Mouse (Mus musculus) heart, embryonic 15.5 days (tissue): Measurements from ENCODE around the gene Zfp819. TPM values are rescaled to one million over a fixed set of nuclear protein-coding genes. Genes with fewer than 3 reads are reported as not detected.
"Not testable (repeated sequence)": the region's sequence is repeated elsewhere in the genome, so short reads cannot be mapped to it uniquely, and the experiment has no call there.

ENCODE experiments used
- ATAC-seq: fragments of 200-750 bp; cut with Nextera tagmentation; replicated peaks from 2 replicates; pipeline ENCODE4 v1.8.0; 2017; ENCODE audit warnings: low read depth, moderate TSS enrichment; ENCODE audit not compliant: insufficient number of reproducible peaks, insufficient read depth, low FRiP score
- H3K27ac ChIP-seq: fragments of 300-500 bp; sonication (generic); 2 replicates; pipeline ENCODE4 v1.5.1; 2015; ENCODE audit warnings: mild to moderate bottlenecking, inconsistent platforms
- H3K27me3 ChIP-seq: fragments of 300-500 bp; sonication (generic); 2 replicates; pipeline ENCODE4 v1.6.1; 2015; ENCODE audit warnings: inconsistent platforms
- H3K36me3 ChIP-seq: fragments of 300-500 bp; sonication (generic); 2 replicates; pipeline ENCODE4 v1.6.1; 2015; ENCODE audit warnings: mild to moderate bottlenecking, inconsistent platforms
- H3K4me1 ChIP-seq: fragments of 300-500 bp; sonication (generic); replicated peaks from 2 replicates; pipeline ENCODE4 v1.6.1; 2015; ENCODE audit warnings: inconsistent platforms
- H3K4me2 ChIP-seq: fragments of 300-500 bp; sonication (generic); 2 replicates; pipeline ENCODE4 v1.6.1; 2015; ENCODE audit warnings: inconsistent platforms, mild to moderate bottlenecking, moderate library complexity
- H3K4me3 ChIP-seq: fragments of 300-500 bp; sonication (generic); 2 replicates; pipeline ENCODE4 v1.5.1; 2015; ENCODE audit warnings: mild to moderate bottlenecking, inconsistent platforms
- H3K9ac ChIP-seq: fragments of 300-500 bp; sonication (generic); 2 replicates; pipeline ENCODE4 v1.6.1; 2015; ENCODE audit warnings: mild to moderate bottlenecking, inconsistent platforms
- H3K9me3 ChIP-seq: fragments of 300-500 bp; sonication (generic); replicated peaks from 2 replicates; pipeline ENCODE4 v1.6.1; 2016; ENCODE audit warnings: inconsistent platforms
- WGBS: fragments of 180-500 bp; shearing (Covaris S2); methylation state at CpG from one replicate; pipeline ENCODE4 v1.1.7; 2015; ENCODE audit warnings: mixed read lengths; 5-methylcytosine and 5-hydroxymethylcytosine counted together
- polyA plus RNA-seq: library from polyadenylated mRNA; unstranded; fragments of >200 nt; fragmentation: Nextera tagmentation; extraction: Ambion mirVana; gene quantifications from 2 replicates; pipeline ENCODE4 v1.2.1, GENCODE M21; 2015

The Zfp819 gene
- polyA plus RNA-seq, 1 experiment from 2014 or later = not detected

DNA sequence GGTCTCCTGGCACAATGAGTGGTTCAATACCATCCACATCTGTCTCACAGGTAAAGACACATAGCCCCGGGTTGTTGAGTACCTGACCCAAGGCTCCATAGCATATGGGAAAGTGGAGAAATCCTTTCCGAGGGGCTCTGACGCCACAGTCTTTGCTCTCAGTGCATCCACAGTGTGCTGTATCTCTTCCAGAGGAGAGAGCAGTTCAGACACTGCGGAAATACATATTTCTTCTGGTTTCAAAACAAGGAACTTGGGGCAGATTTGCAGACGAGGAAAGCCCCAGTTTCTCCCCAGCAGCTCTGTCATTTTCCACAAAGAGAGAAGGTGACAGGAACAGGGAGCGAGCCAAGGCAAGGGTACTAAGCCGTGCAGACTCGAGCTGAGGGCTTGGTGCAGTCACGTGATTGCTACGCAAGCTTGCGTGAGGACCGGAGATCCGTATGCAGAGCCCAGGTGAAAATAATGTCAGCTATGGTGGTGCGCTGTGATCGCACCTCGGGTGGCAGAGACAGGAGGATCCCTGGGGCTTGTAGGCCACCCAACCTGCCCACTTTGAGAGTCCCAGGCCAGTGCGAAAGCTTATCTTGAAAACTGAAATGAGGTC, 36.2 kb downstream of the Zfp819 start:
- WGBS = 66% methylated on average over 17 of the region's 17 CpGs
- no peaks in the 10 kb centered on the region for H3K9me3 ChIP-seq
- no peak overlapping the region for H3K9ac ChIP-seq
- no peak overlapping the region for H3K4me2 ChIP-seq
- no peak overlapping the region for H3K4me3 ChIP-seq
- H3K4me1 ChIP-seq = no peaks in the 10 kb centered on the region
- ATAC-seq = no peak
- H3K36me3 ChIP-seq = no peaks in the 10 kb centered on the region
- H3K27me3 ChIP-seq = no peaks in the 10 kb centered on the region
- no peak overlapping the region for H3K27ac ChIP-seq

- Histone ChIP-seq H3K9ac (no peak overlapping the region), H3K4me1 (no peaks in the 10 kb centered on the region), H3K27ac (no peak overlapping the region), H3K36me3 (no peaks in the 10 kb centered on the region), H3K4me2 (no peak overlapping the region), H3K9me3 (no peaks in the 10 kb centered on the region), H3K4me3 (no peak overlapping the region), H3K27me3 (no peaks in the 10 kb centered on the region)
- ATAC-seq = no peak
- 73% methylated on average over 6 of the region's 6 CpGs for WGBS
These were observed 45.7 kb downstream of the Zfp819 start for GRCm38 (mm10) chr7:43652683-43653082.

DNA sequence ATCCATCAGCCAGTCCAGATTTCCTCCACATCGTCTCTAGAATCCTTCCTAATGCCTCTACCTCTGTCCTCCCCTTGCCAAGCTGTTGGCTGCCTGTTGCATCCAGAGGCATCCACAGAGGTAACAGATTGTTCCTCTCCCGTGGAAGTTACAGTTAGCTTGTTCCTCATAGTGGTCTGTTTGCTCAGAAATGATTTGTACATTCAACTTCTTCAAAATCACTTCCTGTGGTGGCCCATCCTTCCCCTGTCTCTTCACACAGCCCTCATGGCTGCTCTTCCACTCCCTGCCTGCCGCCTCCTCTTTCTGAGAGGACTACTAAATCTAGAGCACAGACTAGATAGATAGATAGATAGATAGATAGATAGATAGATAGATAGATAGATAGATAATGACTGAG, 47.5 kb downstream of the Zfp819 start:
- Histone ChIP-seq H3K4me3 (no peak overlapping the region), H3K4me2 (no peak overlapping the region), H3K27ac (no peak overlapping the region), H3K4me1 (no peaks in the 10 kb centered on the region), H3K36me3 (no peaks in the 10 kb centered on the region), H3K9ac (no peak overlapping the region), H3K27me3 (no peaks in the 10 kb centered on the region; the same call in 1 of the 2 replicates), H3K9me3 (no peaks in the 10 kb centered on the region)
- ATAC-seq = no peak
- 59% methylated on average over 3 of the region's 3 CpGs for WGBS

GRCm38 (mm10) chr7:43656232-43656631, 49.3 kb downstream of the Zfp819 start:
- H3K9ac ChIP-seq = no peak overlapping the region
- no peak overlapping the region for H3K27ac ChIP-seq
- H3K4me3 ChIP-seq = no peak overlapping the region
- ATAC-seq = no peak
- 55% methylated on average over 6 of the region's 6 CpGs for WGBS
- no peaks in the 10 kb centered on the region for H3K9me3 ChIP-seq
- no peaks in the 10 kb centered on the region for H3K36me3 ChIP-seq
- no peaks in the 10 kb centered on the region; the same call in 1 of the 2 replicates for H3K27me3 ChIP-seq
- H3K4me1 ChIP-seq = no peaks in the 10 kb centered on the region
- H3K4me2 ChIP-seq = no peak overlapping the region

DNA sequence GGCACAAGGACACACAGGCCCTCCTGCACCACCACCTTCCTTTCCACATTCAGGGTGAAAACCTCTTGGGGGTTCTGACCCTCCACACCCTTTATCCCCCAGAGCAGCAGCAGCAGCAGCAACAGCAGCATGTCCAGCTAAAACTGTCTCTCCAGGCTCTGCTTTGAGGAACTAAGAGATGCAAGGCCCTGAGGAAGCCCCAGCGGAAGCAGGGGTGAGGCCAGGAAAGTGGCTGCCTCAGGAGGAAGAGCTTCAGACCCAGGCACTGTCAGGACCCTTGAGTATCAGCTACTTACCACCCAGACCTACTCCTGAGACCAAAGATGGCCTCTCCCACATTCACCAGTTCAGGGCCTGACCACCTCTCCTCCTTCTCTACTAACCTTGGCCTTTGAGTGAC, 53.0 kb downstream of the Zfp819 start, which contains the start of gene Siglece:
Gene Siglece (minus strand): TSS at position 160 of the 400 bp plus-strand sequence.
- H3K27me3 ChIP-seq = no peaks in the 10 kb centered on the region; the same call in 1 of the 2 replicates
- no peak within 1 kb of the TSS for H3K27ac ChIP-seq
- H3K9me3 ChIP-seq = no peaks in the 10 kb centered on the region
- 50% methylated on average over 1 of the region's 1 CpGs for WGBS
- no peak within 1 kb of the TSS for H3K4me3 ChIP-seq
- no peaks in the 10 kb centered on the region for H3K36me3 ChIP-seq
- no peak for ATAC-seq
- no peak within 1 kb of the TSS for H3K9ac ChIP-seq
- no peaks in the 10 kb centered on the region for H3K4me1 ChIP-seq
- H3K4me2 ChIP-seq = no peak within 1 kb of the TSS

DNA sequence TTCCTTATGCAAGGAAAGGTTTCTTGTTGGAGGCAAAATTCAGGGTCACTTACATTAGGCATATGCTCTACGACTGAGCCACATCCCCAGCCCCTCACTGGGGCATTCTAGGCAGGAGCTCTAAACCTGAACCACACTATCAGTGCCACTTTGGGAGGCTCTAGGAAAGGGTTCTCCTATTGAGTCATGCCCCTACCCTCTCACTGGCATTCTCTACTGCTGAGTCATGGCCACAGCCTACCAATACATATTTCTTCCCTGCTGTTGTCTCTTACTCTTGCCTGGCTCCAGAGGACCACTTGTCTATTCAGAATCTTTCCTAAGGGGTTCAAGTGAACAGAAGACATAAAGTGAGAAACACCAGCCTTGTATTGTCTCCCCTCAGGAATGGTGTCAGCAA, 55.8 kb downstream of the Zfp819 start:
- Histone ChIP-seq H3K9ac (no peak overlapping the region), H3K27ac (no peak overlapping the region), H3K27me3 (no peaks in the 10 kb centered on the region; the same call in 1 of the 2 replicates), H3K36me3 (no peaks in the 10 kb centered on the region), H3K4me3 (no peak overlapping the region), H3K9me3 (no peaks in the 10 kb centered on the region), H3K4me2 (no peak overlapping the region), H3K4me1 (no peaks in the 10 kb centered on the region)
- 79% methylated on average over 1 of the region's 1 CpGs for WGBS
- ATAC-seq = no peak

GRCm38 (mm10) chr7:43667221-43667620, 60.3 kb downstream of the Zfp819 start:
- not testable (repeated sequence) for H3K36me3 ChIP-seq, H3K4me1 ChIP-seq, H3K27ac ChIP-seq, H3K4me3 ChIP-seq, H3K27me3 ChIP-seq, ATAC-seq, H3K9ac ChIP-seq, H3K4me2 ChIP-seq, H3K9me3 ChIP-seq
- 73% methylated on average over 4 of the region's 4 CpGs for WGBS

Other genes starting within 250 kb of the Zfp819 start
- 0.06 and 0.46 TPM in 2 replicates for gene Siglecg, start 199.0 kb upstream of the Zfp819 start, polyA plus RNA-seq
- gene Lim2, start 179.5 kb upstream of the Zfp819 start, polyA plus RNA-seq = not detected in 2 replicates
- 1.6 and 18.8 TPM in 2 replicates for gene Nkg7, start 170.1 kb upstream of the Zfp819 start, polyA plus RNA-seq
- gene Cldnd2, start 166.4 kb upstream of the Zfp819 start, polyA plus RNA-seq = not detected in 2 replicates
- 631 and 668 TPM in 2 replicates for gene Etfb, start 163.1 kb upstream of the Zfp819 start, polyA plus RNA-seq
- 0.31 and 0.43 TPM in 2 replicates for gene Gm45233, start 163.0 kb upstream of the Zfp819 start, polyA plus RNA-seq
- 2.9 and 4.4 TPM in 2 replicates for gene Vsig10l, start 144.0 kb upstream of the Zfp819 start, polyA plus RNA-seq
- 0.28 TPM in 1 of 2 replicates, not detected in the other for gene Iglon5, start 117.1 kb upstream of the Zfp819 start, polyA plus RNA-seq
- not detected in 2 replicates for gene 4931406B18Rik, start 101.2 kb upstream of the Zfp819 start, polyA plus RNA-seq
- gene Cd33, start 62.7 kb upstream of the Zfp819 start, polyA plus RNA-seq = 0.49 and 1.1 TPM in 2 replicates
- 1.3 and 1.5 TPM in 2 replicates for gene Zfp658, start 44.9 kb upstream of the Zfp819 start, polyA plus RNA-seq
- gene Zfp719, start 27.6 kb upstream of the Zfp819 start, polyA plus RNA-seq = 6.0 and 7.9 TPM in 2 replicates
- gene Ceacam18, start 27.5 kb downstream of the Zfp819 start, polyA plus RNA-seq = not detected in 2 replicates
- 0.47 and 1.0 TPM in 2 replicates for gene Siglece, start 53.0 kb downstream of the Zfp819 start, polyA plus RNA-seq
- gene Ctu1, start 64.8 kb downstream of the Zfp819 start, polyA plus RNA-seq = 4.9 and 8.7 TPM in 2 replicates
- not detected in 2 replicates for gene Klk14, start 83.2 kb downstream of the Zfp819 start, polyA plus RNA-seq
- gene Klk13, start 105.4 kb downstream of the Zfp819 start, polyA plus RNA-seq = 0.19 and 0.34 TPM in 2 replicates
- gene Klk12, start 161.7 kb downstream of the Zfp819 start, polyA plus RNA-seq = not detected in 2 replicates
- gene Klk11, start 167.4 kb downstream of the Zfp819 start, polyA plus RNA-seq = 0.11 and 0.20 TPM in 2 replicates
- gene Klk10, start 173.9 kb downstream of the Zfp819 start, polyA plus RNA-seq = 0.31 and 1.2 TPM in 2 replicates
- not detected in 2 replicates for gene Klk9, start 184.7 kb downstream of the Zfp819 start, polyA plus RNA-seq
- gene Klk8, start 190.4 kb downstream of the Zfp819 start, polyA plus RNA-seq = 17.0 and 23.9 TPM in 2 replicates
- gene Klk7, start 204.1 kb downstream of the Zfp819 start, polyA plus RNA-seq = 0.08 TPM in 1 of 2 replicates, not detected in the other
- gene Klk6, start 217.3 kb downstream of the Zfp819 start, polyA plus RNA-seq = not detected in 2 replicates
- not detected in 2 replicates for gene Klk5, start 234.8 kb downstream of the Zfp819 start, polyA plus RNA-seq